Mouse (Mus musculus) B cell, adult (primary cell): ENCODE data around the gene Erich3. TPM values are rescaled to one million over a fixed set of nuclear protein-coding genes. Genes with fewer than 3 reads are reported as not detected.

Experiments
- total RNA-seq: library from RNA; stranded (reverse); gene quantifications from 4 replicates; pipeline ENCODE4 v1.2.4, GENCODE M21; 2023; ENCODE audit not compliant: inconsistent age

Gene Erich3
- not detected in 4 replicates for total RNA-seq

DNA sequence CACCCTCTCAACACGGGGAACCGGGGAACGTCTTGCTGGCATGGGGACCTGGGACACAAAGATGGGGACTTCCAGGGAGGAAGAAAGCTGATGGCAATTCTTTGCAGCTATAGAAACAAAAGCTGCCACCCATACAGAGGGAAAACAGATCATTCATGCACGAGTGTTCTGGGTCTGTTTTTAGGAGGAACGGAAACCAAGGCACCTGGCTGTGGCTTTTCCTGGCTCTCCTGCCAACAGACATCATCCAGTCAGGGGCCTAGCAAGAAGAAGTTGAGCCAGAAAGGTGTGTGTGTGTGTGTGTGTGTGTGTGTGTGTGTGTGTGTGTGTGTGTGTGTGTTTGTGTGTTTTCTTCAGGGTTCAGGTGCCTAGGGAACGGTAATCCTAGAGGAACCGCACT lies at the start of gene Erich3:
Gene Erich3 (plus strand): TSS at position 315 of the 400 bp plus-strand sequence.

Other genes with a start within 250 kb of the Erich3 start
- 2.1 to 3.9 TPM (median 2.9 TPM) in 4 replicates for gene Cryz, start 67.1 kb upstream of the Erich3 start, total RNA-seq
- gene Tyw3, start 66.8 kb upstream of the Erich3 start, total RNA-seq, result 5.1 to 8.7 TPM (median 5.9 TPM) in 4 replicates